Comparison of ENCODE assay signal across 8 mouse cellular contexts in the genomic region with DNA sequence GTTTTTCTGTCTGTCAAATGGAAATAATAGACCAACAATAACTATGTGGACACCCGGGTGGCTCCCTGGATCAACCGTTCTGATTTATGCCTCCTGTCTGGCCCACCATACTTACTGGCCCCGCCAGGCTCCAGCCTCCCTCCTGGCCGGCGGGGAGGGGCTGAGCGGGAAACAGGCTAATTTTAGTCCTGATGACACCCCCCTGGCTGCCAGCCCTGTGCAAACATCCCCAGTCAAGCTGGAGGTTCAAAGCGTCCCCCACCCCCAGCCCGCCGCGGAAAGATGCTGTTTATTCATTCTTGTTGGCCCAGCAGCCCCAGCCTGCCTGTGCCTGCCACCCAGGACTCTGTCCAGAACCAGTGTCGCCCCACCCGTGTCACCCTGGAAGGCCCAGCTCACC. TPM values are rescaled to one million over a fixed set of nuclear protein-coding genes. Genes with fewer than 3 reads are reported as not detected.
DNase-seq lines count a peak whose midpoint lies in the region; ATAC-seq and TF ChIP-seq lines count a peak whose summit lies in the region.
"Had no signal": no experiment of that assay in that cellular context is flagged by ENCODE, and none has a peak within 500 bp of the region (broad histone marks: within the 10 kb centered on the region; RNA-seq: fewer than 3 reads in every experiment).

No protein-coding gene starts in this region.

- TF ChIP-seq CTCF in liver, postnatal 0 days (IDR thresholded peaks at IDR 0.05; ENCODE audit: low read depth): no peak

- no peak overlapping the region for H3K27ac ChIP-seq in liver, postnatal 0 days (ENCODE audit: low read depth)
- no peak overlapping the region for H3K27ac ChIP-seq in embryonic facial prominence, embryonic 14.5 days (replicated peaks; ENCODE audit: low read depth, low read length)
- peak overlapping the region; percentile 48; the same call in 1 of the 2 replicates for H3K27ac ChIP-seq in intestine, embryonic 15.5 days

- peaks cover under 1% of the 10 kb centered on the region; the same call in 1 of the 2 replicates for H3K36me3 ChIP-seq in liver, postnatal 0 days (replicated peaks; ENCODE audit: insufficient read depth, low read length)
- peaks cover 19% of the 10 kb centered on the region for H3K36me3 ChIP-seq in embryonic facial prominence, embryonic 14.5 days (ENCODE audit: control insufficient read depth, insufficient read depth, low read length)
- 0 out of 2 replicates have a peak, but pooled peaks cover under 1% of the 10 kb centered on the region for H3K36me3 ChIP-seq in intestine, embryonic 15.5 days

- peaks cover 3% of the 10 kb centered on the region; the same call in 1 of the 2 replicates for H3K4me1 ChIP-seq in liver, postnatal 0 days (ENCODE audit: insufficient read depth)
- peaks cover 5% of the 10 kb centered on the region for H3K4me1 ChIP-seq in embryonic facial prominence, embryonic 14.5 days (ENCODE audit: control insufficient read depth, insufficient read depth, low read length)
- peaks cover 28% of the 10 kb centered on the region for H3K4me1 ChIP-seq in intestine, embryonic 15.5 days (replicated peaks)

- H3K9me3 ChIP-seq in liver, postnatal 0 days (ENCODE audit: low read length): no peaks in the 10 kb centered on the region
- no peaks in the 10 kb centered on the region for H3K9me3 ChIP-seq in embryonic facial prominence, embryonic 14.5 days (ENCODE audit: control insufficient read depth, low read length)
- H3K9me3 ChIP-seq in intestine, embryonic 15.5 days: no peaks in the 10 kb centered on the region

- H3K9ac ChIP-seq in liver, postnatal 0 days (replicated peaks): no peak overlapping the region
- no peak overlapping the region for H3K9ac ChIP-seq in embryonic facial prominence, embryonic 14.5 days (ENCODE audit: low read depth, low read length)
- H3K9ac ChIP-seq in intestine, embryonic 15.5 days: no peak overlapping the region

- no peak for TF ChIP-seq EP300 in liver, postnatal 0 days (IDR thresholded peaks at IDR 0.05; ENCODE audit: low read depth)

- 16% methylated on average over 12 of the region's 12 CpGs for WGBS in liver, postnatal 0 days (ENCODE audit: insufficient replicate concordance)
- WGBS in embryonic facial prominence, embryonic 14.5 days: 22% methylated on average over 11 of the region's 12 CpGs
- 6% methylated on average over 12 of the region's 12 CpGs for WGBS in intestine, embryonic 15.5 days

- H3K27me3 ChIP-seq in liver, postnatal 0 days (ENCODE audit: insufficient read depth, low read length): peaks cover 6% of the 10 kb centered on the region; the same call in 1 of the 2 replicates
- no peaks in the 10 kb centered on the region for H3K27me3 ChIP-seq in embryonic facial prominence, embryonic 14.5 days (replicated peaks; ENCODE audit: control insufficient read depth, insufficient read depth, low read length)
- no peaks in the 10 kb centered on the region for H3K27me3 ChIP-seq in intestine, embryonic 15.5 days (replicated peaks)

- ATAC-seq in liver, postnatal 0 days: no peak
- no peak for ATAC-seq in embryonic facial prominence, embryonic 14.5 days (ENCODE audit: low read depth)
- peak; percentile 35 for ATAC-seq in intestine, embryonic 15.5 days

- peak; percentile 33 for DNase-seq in liver
- no peak for DNase-seq in liver, postnatal 0 days
- peak; percentile 47 for DNase-seq in embryonic facial prominence, embryonic 14.5 days (ENCODE audit: low spot score)
- peak; percentile 88 for DNase-seq in lung, postnatal 10 days
- no peak for DNase-seq in natural killer cell, adult 2 months (ENCODE audit: low spot score in 2 of 2)
- DNase-seq in Muller cell, postnatal 12 days (ENCODE audit: inconsistent ontology term): no peak
- DNase-seq: thymus, postnatal 25 days had no signal

- no peak overlapping the region for H3K4me2 ChIP-seq in liver, postnatal 0 days (ENCODE audit: low read depth, low read length)
- H3K4me2 ChIP-seq in embryonic facial prominence, embryonic 14.5 days (ENCODE audit: low read depth, low read length): 0 out of 2 replicates have a peak overlapping the region, but pooled peaks have one; percentile 8
- H3K4me2 ChIP-seq in intestine, embryonic 15.5 days (replicated peaks): peak overlapping the region; percentile 42

- no peak overlapping the region for H3K4me3 ChIP-seq in liver, postnatal 0 days (ENCODE audit: low read depth, low read length)
- no peak overlapping the region for H3K4me3 ChIP-seq in embryonic facial prominence, embryonic 14.5 days (ENCODE audit: low read depth, low read length)
- no peak overlapping the region for H3K4me3 ChIP-seq in intestine, embryonic 15.5 days (replicated peaks)

RNA-seq across cellular contexts. Expression of gene Vmac, which starts 10.3 kb away (rescaled TPM):
- 3.3 and 4.1 TPM in 2 replicates for polyA plus RNA-seq in liver, postnatal 0 days (2015; fragmentation: Nextera tagmentation; extraction: Ambion mirVana)
- polyA plus RNA-seq in embryonic facial prominence, embryonic 14.5 days (2014; fragmentation: Nextera tagmentation; extraction: Ambion mirVana): 18.6 and 21.4 TPM in 2 replicates
- polyA plus RNA-seq in intestine, embryonic 15.5 days (2015; fragmentation: Nextera tagmentation; extraction: Ambion mirVana): 14.3 and 15.2 TPM in 2 replicates

RNA-seq across cellular contexts. Expression of gene Ndufa11, which starts 10.6 kb away (rescaled TPM):
- 281 and 298 TPM in 2 replicates for polyA plus RNA-seq in liver, postnatal 0 days (2015; fragmentation: Nextera tagmentation; extraction: Ambion mirVana)
- polyA plus RNA-seq in embryonic facial prominence, embryonic 14.5 days (2014; fragmentation: Nextera tagmentation; extraction: Ambion mirVana): 424 and 466 TPM in 2 replicates
- polyA plus RNA-seq in intestine, embryonic 15.5 days (2015; fragmentation: Nextera tagmentation; extraction: Ambion mirVana): 471 and 522 TPM in 2 replicates

RNA-seq across cellular contexts. Expression of gene Nrtn, which starts 29.2 kb away (rescaled TPM):
- polyA plus RNA-seq in liver, postnatal 0 days (2015; fragmentation: Nextera tagmentation; extraction: Ambion mirVana): 1.2 and 2.2 TPM in 2 replicates
- 14.0 and 17.4 TPM in 2 replicates for polyA plus RNA-seq in embryonic facial prominence, embryonic 14.5 days (2014; fragmentation: Nextera tagmentation; extraction: Ambion mirVana)
- 9.9 and 10.7 TPM in 2 replicates for polyA plus RNA-seq in intestine, embryonic 15.5 days (2015; fragmentation: Nextera tagmentation; extraction: Ambion mirVana)

RNA-seq across cellular contexts. Expression of gene Dus3l, which starts 36.4 kb away (rescaled TPM):
- polyA plus RNA-seq in liver, postnatal 0 days (2015; fragmentation: Nextera tagmentation; extraction: Ambion mirVana): 9.1 TPM in 2 replicates
- 33.3 and 42.0 TPM in 2 replicates for polyA plus RNA-seq in embryonic facial prominence, embryonic 14.5 days (2014; fragmentation: Nextera tagmentation; extraction: Ambion mirVana)
- polyA plus RNA-seq in intestine, embryonic 15.5 days (2015; fragmentation: Nextera tagmentation; extraction: Ambion mirVana): 38.7 and 42.8 TPM in 2 replicates

RNA-seq across cellular contexts. Expression of gene Prr22, which starts 41.9 kb away (rescaled TPM):
- polyA plus RNA-seq in liver, postnatal 0 days (2015; fragmentation: Nextera tagmentation; extraction: Ambion mirVana): 0.20 and 0.23 TPM in 2 replicates
- 0.61 and 1.2 TPM in 2 replicates for polyA plus RNA-seq in embryonic facial prominence, embryonic 14.5 days (2014; fragmentation: Nextera tagmentation; extraction: Ambion mirVana)
- 1.2 and 1.6 TPM in 2 replicates for polyA plus RNA-seq in intestine, embryonic 15.5 days (2015; fragmentation: Nextera tagmentation; extraction: Ambion mirVana)

Comparison
In these comparisons a context has a peak if more than half of its experiments do, and no peak if none do; other contexts are left out.
1. DNase-seq: peak in liver (single experiment), embryonic facial prominence, embryonic 14.5 days (single experiment) and lung, postnatal 10 days (single experiment); none in liver, postnatal 0 days (single experiment), natural killer cell, adult 2 months (0 of 2) and Muller cell, postnatal 12 days (single experiment).